25 mouse cellular contexts compared by ENCODE assay signal in the genomic region with DNA sequence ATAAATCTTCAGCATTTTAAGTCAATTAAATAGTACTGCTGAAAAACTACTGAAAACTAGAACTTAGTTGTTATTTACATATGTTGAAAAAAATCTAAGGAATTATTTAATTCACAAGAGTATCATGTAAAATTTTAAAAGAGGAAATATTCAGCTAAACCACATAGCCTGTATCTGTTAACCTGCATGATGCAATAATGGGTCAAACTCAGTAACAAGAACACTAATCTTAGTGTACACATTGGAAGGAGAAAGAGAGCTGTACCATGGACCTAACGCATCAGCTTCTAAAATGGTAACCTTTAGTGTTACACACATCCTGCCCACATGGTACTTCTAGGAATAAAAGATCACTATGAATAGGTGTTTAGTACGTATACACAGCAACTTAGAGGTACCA. TPM values are rescaled to one million over a fixed set of nuclear protein-coding genes. Genes with fewer than 3 reads are reported as not detected.
"Had no signal": no experiment of that assay in that cellular context is flagged by ENCODE, and none has a peak within 500 bp of the region (broad histone marks: within the 10 kb centered on the region; RNA-seq: fewer than 3 reads in every experiment).

No protein-coding gene starts in this region.

- H3K4me1 ChIP-seq: heart, embryonic 10.5 days; heart, embryonic 12.5 days; hindbrain, embryonic 13.5 days; hindbrain, embryonic 15.5 days; limb, embryonic 10.5 days; limb, embryonic 12.5 days; liver, embryonic 13.5 days; liver, embryonic 15.5 days had no signal

- ATAC-seq: hindbrain, postnatal 0 days; intestine, postnatal 0 days had no signal

- H3K9ac ChIP-seq: heart, embryonic 12.5 days; hindbrain, embryonic 13.5 days; hindbrain, embryonic 15.5 days; limb, embryonic 12.5 days; liver, embryonic 13.5 days; liver, embryonic 15.5 days had no signal

- H3K27me3 ChIP-seq: heart, embryonic 12.5 days; hindbrain, embryonic 13.5 days; hindbrain, embryonic 15.5 days; limb, embryonic 12.5 days; liver, embryonic 13.5 days; liver, embryonic 15.5 days had no signal

- H3K4me2 ChIP-seq: heart, embryonic 12.5 days; hindbrain, embryonic 13.5 days; hindbrain, embryonic 15.5 days; limb, embryonic 12.5 days; liver, embryonic 11.5 days; liver, embryonic 13.5 days; liver, embryonic 15.5 days had no signal

- H3K9me3 ChIP-seq: heart, embryonic 10.5 days; heart, embryonic 12.5 days; hindbrain, embryonic 13.5 days; hindbrain, embryonic 15.5 days; limb, embryonic 10.5 days; limb, embryonic 12.5 days; liver, embryonic 13.5 days; liver, embryonic 15.5 days had no signal

- H3K27ac ChIP-seq: heart, adult 2 months; heart, embryonic 10.5 days; hindbrain, embryonic 13.5 days; hindbrain, embryonic 15.5 days; hindbrain, postnatal 0 days; layer of hippocampus, adult 2 months; left cerebral cortex, adult 2 months; limb, embryonic 10.5 days; limb, embryonic 12.5 days; liver, embryonic 13.5 days; liver, embryonic 15.5 days had no signal

- H3K4me3 ChIP-seq: heart, adult 2 months; heart, embryonic 10.5 days; heart, embryonic 12.5 days; hindbrain, embryonic 13.5 days; hindbrain, embryonic 15.5 days; layer of hippocampus, adult 2 months; left cerebral cortex, adult 2 months; limb, embryonic 10.5 days; limb, embryonic 12.5 days; liver, embryonic 13.5 days; liver, embryonic 15.5 days had no signal

- DNase-seq: gastrocnemius, postnatal 14 days; gastrocnemius, postnatal 36 days; heart, adult 2 months; heart, postnatal 10 days; kidney, adult 18-20 months; kidney, adult 8-10 months; kidney, postnatal 10 days; kidney, postnatal 25 days; kidney, postnatal 4 days; liver; liver, embryonic 13.5 days had no signal

RNA-seq across cellular contexts. Expression of gene 4930550C14Rik, which starts 49.9 kb away (rescaled TPM):
- total RNA-seq: gastrocnemius, adult 18-20 months; gastrocnemius, adult 8-10 months; gastrocnemius, postnatal 36 days; heart, adult 2 months; layer of hippocampus, adult 2 months had no signal
